Mouse (Mus musculus) cortical plate, adult 2 months (tissue): ENCODE measurements at regions not wholly inside any gene's neighbourhood (a gene's known extent, or its start where the extent isn't known, plus 50 kb on each side); places are given as distances from the start of the nearest gene placed in this dataset.

Experiments used
- CTCF ChIP-seq: fragments of 200-500 bp; IDR thresholded peaks from 2 replicates; pipeline ENCODE4 v1.5.1; 2011; ENCODE audit warnings: mild to moderate bottlenecking, control low read depth, low read length; ENCODE audit not compliant: insufficient read depth; ENCODE audit errors: extremely low read depth
- POLR2A ChIP-seq: fragments of 200-500 bp; IDR thresholded peaks from 2 replicates; pipeline ENCODE4 v1.6.1; 2011; ENCODE audit warnings: mild to moderate bottlenecking, low read length, control low read depth; ENCODE audit not compliant: insufficient read depth; ENCODE audit errors: extremely low read depth

DNA sequence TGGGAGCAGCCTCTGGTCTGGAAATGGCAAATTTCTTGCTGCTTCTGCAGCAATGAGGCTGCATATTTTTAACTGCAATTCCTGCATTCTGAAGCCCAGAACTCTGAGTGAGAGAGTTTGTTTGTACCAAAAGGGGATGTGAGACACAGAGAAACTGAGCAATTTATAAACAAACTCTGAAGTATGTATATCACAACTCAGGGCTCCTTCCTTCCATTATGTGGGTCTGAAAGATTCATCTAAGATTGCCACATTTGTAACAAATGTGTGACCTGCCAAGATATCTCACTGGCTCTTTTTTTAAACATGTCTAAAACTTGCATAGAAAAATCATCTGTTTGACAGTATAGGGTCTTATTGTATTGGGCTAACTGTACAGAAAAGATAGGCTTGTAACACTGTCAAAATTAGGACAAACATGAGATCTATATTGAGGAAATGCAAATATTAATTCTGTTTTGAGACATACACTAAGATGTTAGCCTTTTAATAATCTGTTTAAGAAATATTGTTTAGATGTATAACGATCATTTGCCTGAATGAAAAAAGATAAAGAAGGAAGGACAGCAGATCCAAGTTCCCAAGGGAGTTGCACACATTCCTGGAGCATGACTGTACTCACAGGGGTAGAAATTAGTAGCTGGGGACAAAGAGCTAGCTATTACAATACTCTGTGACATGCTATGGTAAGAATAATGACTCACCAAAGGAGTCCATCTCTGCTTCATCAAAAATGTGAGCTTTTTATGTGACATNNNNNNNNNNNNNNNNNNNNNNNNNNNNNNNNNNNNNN is 553.3 kb downstream of the Plxdc2 start:
- TF ChIP-seq POLR2A (no peak), CTCF (no peak)
